Mouse (Mus musculus): ENCODE measurements around the gene Gm3239. TPM values are rescaled to one million over a fixed set of nuclear protein-coding genes. Genes with fewer than 3 reads are reported as not detected.
"Not testable (repeated sequence)": the region's sequence is repeated elsewhere in the genome, so short reads cannot be mapped to it uniquely, and the experiment has no call there.

Gene Gm3239
- under 1 TPM; 0.54 to 0.57 TPM for total RNA-seq (2021)
- long read RNA-seq, experiment 1, result 0 reads
- long read RNA-seq, experiment 2, result 0 reads

DNA sequence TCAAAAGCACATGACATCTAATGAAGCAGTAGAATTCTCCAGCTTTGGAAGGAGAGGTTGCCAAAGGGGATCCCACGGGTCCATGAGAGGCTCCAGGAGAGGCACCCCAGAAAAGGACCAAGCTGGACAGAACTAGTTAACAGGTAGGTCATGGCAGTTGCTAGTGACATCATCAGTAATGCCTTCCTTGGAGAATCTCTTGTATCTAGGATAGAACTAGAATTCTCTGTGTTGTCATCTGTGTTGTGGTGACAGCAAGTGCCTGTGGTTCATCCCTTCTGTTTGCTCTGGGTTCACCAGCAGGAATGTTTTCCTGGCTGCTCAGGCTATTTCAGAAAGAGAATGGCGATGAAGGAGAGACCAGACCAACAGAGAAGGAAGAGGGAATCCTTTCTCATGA lies at the start of gene Gm3239:
TSS of gene Gm3239 (plus strand) at position 301 of the 400 bp plus-strand sequence.
- intact Hi-C loops (cut with DNase I); DNase-seq (ENCODE audit: extremely low spot score in 1 of 2, low spot score in 2 of 2); H3K4me3 ChIP-seq; H3K27ac ChIP-seq: not testable (repeated sequence)

DNA sequence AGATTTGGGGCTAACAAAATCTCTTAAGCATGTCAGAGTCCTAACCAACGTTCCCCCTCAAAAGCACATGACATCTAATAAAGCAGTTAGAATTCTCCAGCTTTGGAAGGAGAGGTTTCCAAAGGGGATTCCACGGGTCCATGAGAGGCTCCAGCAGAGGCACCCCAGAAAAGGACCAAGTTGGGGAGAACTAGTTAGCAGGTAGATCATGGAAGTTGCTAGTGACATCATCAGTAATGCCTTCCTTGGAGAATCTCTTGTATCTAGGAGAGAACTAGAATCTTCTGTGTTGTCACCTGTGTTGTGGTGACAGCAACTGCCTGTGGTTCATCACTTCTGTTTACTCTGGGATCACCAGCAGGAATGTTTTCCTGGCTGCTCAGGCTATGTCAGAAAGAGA lies 31.9 kb upstream of the Gm3239 start, which contains the start of gene Gm8159:
TSS of gene Gm8159 (plus strand) at position 301 of the 400 bp plus-strand sequence.
- H3K4me3 ChIP-seq, result not testable (repeated sequence)

DNA sequence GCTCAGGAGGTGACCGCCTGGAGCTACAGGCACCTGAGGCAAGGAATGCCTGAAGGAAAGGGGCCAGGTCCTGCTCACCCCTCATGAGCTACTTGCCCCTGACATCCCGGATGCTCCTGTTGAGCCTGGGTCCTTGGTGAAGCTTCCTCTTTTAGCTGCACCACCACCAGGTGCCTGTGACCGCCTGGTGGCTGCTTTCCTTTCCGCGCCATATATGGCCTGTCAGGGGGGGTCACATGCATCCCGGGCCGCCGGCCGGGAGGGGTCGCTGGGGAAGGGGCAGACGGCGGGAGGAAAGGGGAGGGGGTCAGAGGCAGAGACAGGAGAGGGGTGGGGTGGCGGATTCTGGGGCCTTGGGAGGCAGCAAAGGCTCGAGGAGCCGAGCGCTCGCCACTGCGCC lies 14.7 kb upstream of the Gm3239 start:
- H3K4me3 ChIP-seq; intact Hi-C loops (cut with DNase I); H3K27ac ChIP-seq: not testable (repeated sequence)
- DNase-seq (ENCODE audit: extremely low spot score in 1 of 2, low spot score in 2 of 2), result peak; percentile 8 to 9

More for the DNA sequence above, 31.9 kb upstream of the Gm3239 start, which contains the start of gene Gm8159:
- intact Hi-C loops (cut with DNase I); H3K27ac ChIP-seq; DNase-seq (ENCODE audit: extremely low spot score in 1 of 2, low spot score in 2 of 2): not testable (repeated sequence)

DNA sequence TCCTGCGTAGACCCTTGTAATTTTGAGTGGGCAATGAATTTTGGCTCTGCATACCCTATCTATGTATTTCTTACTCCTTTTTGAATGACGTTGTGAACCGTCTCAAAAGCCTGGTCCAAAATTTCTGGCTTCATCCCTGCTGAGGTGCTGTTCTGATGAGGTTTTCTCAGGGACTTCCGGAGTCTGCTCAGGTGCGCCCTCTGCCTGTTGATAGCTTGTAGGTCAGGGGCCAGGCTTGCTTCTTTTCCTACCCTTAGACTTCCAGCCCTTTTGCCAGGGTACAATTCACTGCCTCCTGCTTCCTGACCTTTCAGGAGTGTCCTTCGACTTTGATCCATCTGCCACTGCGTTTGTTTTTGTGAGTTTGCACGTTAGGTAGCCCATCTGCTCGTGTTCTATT lies 13.7 kb upstream of the Gm3239 start:
- H3K4me3 ChIP-seq; intact Hi-C loops (cut with DNase I); H3K27ac ChIP-seq: not testable (repeated sequence)
- DNase-seq (ENCODE audit: extremely low spot score in 1 of 2, low spot score in 2 of 2), result peak; percentile 15 to 21
- peak; percentile 21 for TF ChIP-seq CTCF (IDR thresholded peaks at IDR 0.05)

DNA sequence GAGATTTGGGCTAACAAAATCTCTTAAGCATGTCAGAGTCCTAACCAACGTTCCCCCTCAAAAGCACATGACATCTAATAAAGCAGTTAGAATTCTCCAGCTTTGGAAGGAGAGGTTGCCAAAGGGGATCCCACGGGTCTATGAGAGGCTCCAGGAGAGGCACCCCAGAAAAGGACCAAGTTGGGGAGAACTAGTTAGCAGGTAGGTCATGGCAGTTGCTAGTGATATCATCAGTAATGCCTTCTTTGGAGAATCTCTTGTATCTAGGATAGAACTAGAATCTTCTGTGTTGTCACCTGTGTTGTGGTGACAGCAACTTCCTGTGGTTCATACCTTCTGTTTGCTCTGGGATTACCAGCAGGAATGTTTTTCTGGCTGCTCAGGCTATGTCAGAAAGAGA lies 44.9 kb downstream of the Gm3239 start, which contains the start of gene Gm7876:
TSS of gene Gm7876 (plus strand) at position 301 of the 400 bp plus-strand sequence.
- intact Hi-C loops (cut with DNase I); H3K27ac ChIP-seq; H3K4me3 ChIP-seq; DNase-seq (ENCODE audit: extremely low spot score in 1 of 2, low spot score in 2 of 2): not testable (repeated sequence)

Other genes starting within 250 kb of the Gm3239 start
- under 1 TPM in 1 of 2 experiments, not detected in 1; 0.84 TPM for gene Gm3164, start 248.7 kb upstream of the Gm3239 start, total RNA-seq (2021)
- 1 to 10 TPM; 2.0 to 3.4 TPM for gene Gm3173, start 233.2 kb upstream of the Gm3239 start, total RNA-seq (2021)
- gene Gm3182, start 182.4 kb upstream of the Gm3239 start, total RNA-seq (2021), result not detected
- not detected for gene Gm3047, start 108.8 kb upstream of the Gm3239 start, total RNA-seq (2021)
- gene Gm8159, start 31.8 kb upstream of the Gm3239 start, total RNA-seq (2021), result under 1 TPM; 0.48 to 0.56 TPM
- gene Gm7876, start 45.0 kb downstream of the Gm3239 start, total RNA-seq (2021), result not detected
- under 1 TPM in 1 of 2 experiments, not detected in 1; 0.41 TPM for gene Gm3252, start 62.6 kb downstream of the Gm3239 start, total RNA-seq (2021)
- gene Gm9602, start 112.1 kb downstream of the Gm3239 start, total RNA-seq (2021), result not detected
- not detected for gene Gm3269, start 173.9 kb downstream of the Gm3239 start, total RNA-seq (2021)
- gene Gm3264, start 191.4 kb downstream of the Gm3239 start, total RNA-seq (2021), result 1 to 10 TPM; 5.4 to 6.1 TPM
- not detected for gene Gm3278, start 228.2 kb downstream of the Gm3239 start, total RNA-seq (2021)

All from left cerebral cortex, adult 2 months (tissue).